Mouse (Mus musculus): Measurements from ENCODE around the gene Gfod2. TPM values are rescaled to one million over a fixed set of nuclear protein-coding genes. Genes with fewer than 3 reads are reported as not detected.

Gfod2 gene
- total and polyA plus RNA-seq, 2 experiments from 2014 or later = 53.1 to 53.8 TPM

DNA sequence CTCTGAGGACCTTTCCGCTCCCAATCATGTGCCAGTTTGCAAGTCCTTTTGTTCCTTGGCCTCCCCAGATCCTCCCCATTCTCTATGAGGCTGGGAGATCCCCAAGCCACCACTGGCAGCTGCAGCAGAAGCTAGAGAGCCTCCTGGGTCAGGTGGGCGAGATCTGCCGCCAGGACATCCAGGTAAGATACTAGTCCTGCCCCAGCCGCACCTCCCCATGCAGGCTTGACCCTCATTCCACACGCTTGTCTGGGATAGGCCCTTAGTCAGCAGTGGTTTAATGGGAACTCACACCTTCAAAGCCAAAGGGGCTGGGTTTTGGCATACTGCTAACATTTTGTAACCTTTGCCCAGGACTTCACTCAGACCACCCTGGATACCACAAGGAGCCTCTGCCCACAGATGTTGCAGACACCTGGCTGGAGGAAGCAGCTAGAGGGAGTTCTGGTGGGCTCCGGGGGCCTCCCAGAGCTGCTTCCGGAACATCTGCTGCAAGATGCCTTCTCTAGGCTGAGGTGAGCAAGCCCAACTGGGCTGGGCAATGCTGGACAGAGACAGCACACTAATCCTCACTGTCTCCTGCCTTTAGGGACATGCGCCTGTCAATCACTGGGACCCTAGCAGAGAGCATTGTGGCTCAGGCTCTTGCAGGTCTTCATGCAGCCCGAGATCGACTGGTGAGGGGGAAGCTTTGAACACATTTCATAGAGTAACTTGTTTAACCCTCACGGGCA, 65.8 kb downstream of the Gfod2 start:
- no peak overlapping the region for H3K27ac ChIP-seq
- no peak for TF ChIP-seq CTCF (IDR thresholded peaks at IDR 0.05; ENCODE audit: low read depth)
- H3K9me3 ChIP-seq (ENCODE audit: low read length) = no peaks in the 10 kb centered on the region
- DNase-seq (ENCODE audit: low spot score) = no peak
- ATAC-seq = no peak
- no peaks in the 10 kb centered on the region for H3K27me3 ChIP-seq (ENCODE audit: insufficient read depth, low read length)
- 96% methylated on average over 11 of the region's 11 CpGs for WGBS
- H3K4me1 ChIP-seq (ENCODE audit: insufficient read depth, low read length) = no peaks in the 10 kb centered on the region
- no peak overlapping the region for H3K4me2 ChIP-seq (ENCODE audit: low read depth, low read length)
- H3K9ac ChIP-seq (replicated peaks; ENCODE audit: low read length) = no peak overlapping the region
- H3K36me3 ChIP-seq (ENCODE audit: insufficient read depth, low read length) = peaks cover 9% of the 10 kb centered on the region; the same call in 1 of the 2 replicates
- no peak overlapping the region for H3K4me3 ChIP-seq (ENCODE audit: low read length)

DNA sequence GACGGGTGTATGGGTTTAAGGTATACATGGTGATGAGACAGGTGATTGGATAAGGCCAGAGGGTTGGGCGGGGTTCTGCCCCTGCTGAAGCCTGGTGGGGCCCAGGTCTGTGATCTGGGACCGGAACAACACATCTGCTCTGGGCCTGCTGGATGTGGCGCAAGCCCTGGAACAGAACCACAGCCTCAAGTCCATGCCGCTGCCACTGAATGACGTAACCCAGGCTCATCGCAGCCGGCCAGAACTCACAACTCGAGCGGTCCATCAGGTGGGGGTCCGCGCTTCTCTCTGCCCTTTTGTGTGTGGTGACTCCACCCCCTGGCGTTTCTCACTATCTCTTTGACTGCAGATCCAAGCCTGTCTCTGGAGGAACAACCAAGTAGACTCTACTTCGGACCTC, 67.5 kb downstream of the Gfod2 start:
- Histone ChIP-seq H3K9me3 (ENCODE audit: low read length) (no peaks in the 10 kb centered on the region), H3K27ac (no peak overlapping the region), H3K9ac (replicated peaks; ENCODE audit: low read length) (no peak overlapping the region), H3K4me1 (ENCODE audit: insufficient read depth, low read length) (no peaks in the 10 kb centered on the region), H3K36me3 (ENCODE audit: insufficient read depth, low read length) (no peaks in the 10 kb centered on the region), H3K27me3 (ENCODE audit: insufficient read depth, low read length) (no peaks in the 10 kb centered on the region), H3K4me3 (ENCODE audit: low read length) (no peak overlapping the region), H3K4me2 (ENCODE audit: low read depth, low read length) (no peak overlapping the region)
- no peak for ATAC-seq
- 89% methylated on average over 14 of the region's 14 CpGs for WGBS
- DNase-seq (ENCODE audit: low spot score) = no peak
- TF ChIP-seq CTCF (IDR thresholded peaks at IDR 0.05; ENCODE audit: low read depth) = no peak

DNA sequence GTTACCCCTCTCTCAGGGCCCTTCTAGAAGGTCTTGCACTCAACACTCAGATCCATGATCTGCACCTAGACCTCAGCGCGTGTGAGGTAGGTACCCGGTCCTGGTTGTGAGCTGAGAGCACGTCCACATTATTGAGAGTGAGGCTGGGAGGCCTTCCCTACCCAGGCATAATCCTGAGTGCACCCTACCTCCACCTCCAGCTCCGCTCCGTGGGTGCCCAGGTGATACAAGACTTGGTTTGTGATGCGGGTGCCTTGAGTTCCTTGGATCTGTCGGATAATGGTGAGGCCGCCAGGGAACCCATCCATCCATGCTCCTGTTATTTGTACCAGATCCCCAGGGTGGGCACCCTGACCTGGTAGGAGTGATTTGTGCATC, 68.5 kb downstream of the Gfod2 start:
- no peak overlapping the region for H3K9ac ChIP-seq (replicated peaks; ENCODE audit: low read length)
- H3K36me3 ChIP-seq (ENCODE audit: insufficient read depth, low read length) = no peaks in the 10 kb centered on the region
- H3K4me3 ChIP-seq (ENCODE audit: low read length) = no peak overlapping the region
- H3K4me1 ChIP-seq (ENCODE audit: insufficient read depth, low read length) = no peaks in the 10 kb centered on the region
- no peak for ATAC-seq
- H3K27me3 ChIP-seq (ENCODE audit: insufficient read depth, low read length) = no peaks in the 10 kb centered on the region
- no peak overlapping the region for H3K4me2 ChIP-seq (ENCODE audit: low read depth, low read length)
- H3K9me3 ChIP-seq (ENCODE audit: low read length) = no peaks in the 10 kb centered on the region
- WGBS = 94% methylated on average over 9 of the region's 9 CpGs
- no peak overlapping the region for H3K27ac ChIP-seq
- DNase-seq (ENCODE audit: low spot score) = no peak
- TF ChIP-seq CTCF (IDR thresholded peaks at IDR 0.05; ENCODE audit: low read depth) = no peak

DNA sequence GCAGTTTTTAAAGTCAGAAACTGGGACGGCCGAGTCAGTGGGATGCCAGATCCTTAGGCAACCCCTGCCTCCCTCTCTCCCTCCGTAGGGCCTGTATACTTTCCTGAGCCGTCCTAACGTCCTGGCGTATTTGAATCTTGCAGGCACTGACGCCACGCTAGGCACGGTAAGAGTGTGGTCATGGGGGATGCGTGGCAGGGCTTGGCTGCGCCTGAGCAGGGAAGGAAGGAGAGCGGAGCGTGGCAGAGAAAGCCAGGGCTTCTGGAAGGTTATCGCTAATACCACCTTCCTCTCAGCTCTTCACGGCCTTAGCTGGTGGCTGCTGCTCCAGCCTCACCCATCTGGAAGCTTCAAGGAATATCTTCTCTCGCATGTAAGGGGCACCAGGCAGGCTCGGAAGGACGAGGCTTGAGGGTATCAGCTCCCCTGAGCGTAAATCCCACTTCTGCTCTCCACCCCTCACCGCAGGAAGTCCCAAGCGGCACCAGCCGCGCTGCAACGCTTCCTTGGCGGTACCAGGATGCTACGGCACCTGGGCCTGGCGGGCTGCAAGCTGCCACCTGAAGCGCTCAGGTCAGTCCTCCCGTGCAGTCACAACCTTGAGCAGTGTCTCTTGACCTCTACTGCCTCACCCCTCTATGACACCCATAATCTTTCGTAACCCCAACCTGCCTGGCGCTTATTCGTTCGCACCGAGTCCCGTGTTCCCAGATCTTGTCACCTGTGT, 69.0 kb downstream of the Gfod2 start:
- no peak for DNase-seq (ENCODE audit: low spot score)
- Histone ChIP-seq H3K4me3 (ENCODE audit: low read length) (no peak overlapping the region), H3K27me3 (ENCODE audit: insufficient read depth, low read length) (no peaks in the 10 kb centered on the region), H3K9me3 (ENCODE audit: low read length) (no peaks in the 10 kb centered on the region), H3K36me3 (ENCODE audit: insufficient read depth, low read length) (peaks cover 1% of the 10 kb centered on the region; the same call in 1 of the 2 replicates), H3K4me2 (ENCODE audit: low read depth, low read length) (no peak overlapping the region), H3K9ac (replicated peaks; ENCODE audit: low read length) (no peak overlapping the region), H3K27ac (no peak overlapping the region), H3K4me1 (ENCODE audit: insufficient read depth, low read length) (no peaks in the 10 kb centered on the region)
- 65% methylated on average over 34 of the region's 35 CpGs for WGBS
- no peak for ATAC-seq
- no peak for TF ChIP-seq CTCF (IDR thresholded peaks at IDR 0.05; ENCODE audit: low read depth)

DNA sequence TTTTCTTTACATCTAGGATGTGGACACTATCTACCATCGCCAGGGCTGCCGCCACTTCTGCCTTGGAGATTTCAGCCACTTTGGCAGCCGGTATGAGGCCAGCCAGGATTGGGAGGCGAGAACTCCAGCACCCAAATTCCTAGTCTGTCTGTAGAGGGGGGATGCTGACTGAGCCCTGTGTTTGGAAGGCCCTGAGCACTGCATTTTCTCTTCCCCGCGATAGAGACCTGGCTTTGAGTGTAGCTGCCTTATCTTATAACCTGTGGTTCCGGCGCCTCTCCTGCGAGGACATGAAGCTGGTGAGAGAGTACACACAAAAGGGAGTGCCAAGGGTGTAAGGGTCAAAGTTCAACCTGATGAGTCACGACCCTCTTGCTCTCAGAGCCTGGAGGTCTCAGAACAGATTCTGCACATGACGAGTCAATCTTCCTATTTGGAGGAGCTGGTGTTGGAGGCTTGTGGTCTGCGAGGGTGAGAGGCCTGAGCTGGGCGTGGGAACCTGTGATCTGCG, 70.2 kb downstream of the Gfod2 start:
- peaks cover 13% of the 10 kb centered on the region; the same call in 1 of the 2 replicates for H3K36me3 ChIP-seq (ENCODE audit: insufficient read depth, low read length)
- no peak for TF ChIP-seq CTCF (IDR thresholded peaks at IDR 0.05; ENCODE audit: low read depth)
- H3K4me1 ChIP-seq (ENCODE audit: insufficient read depth, low read length) = no peaks in the 10 kb centered on the region
- H3K4me3 ChIP-seq (ENCODE audit: low read length) = no peak overlapping the region
- H3K4me2 ChIP-seq (ENCODE audit: low read depth, low read length) = no peak overlapping the region
- no peak overlapping the region for H3K27ac ChIP-seq
- DNase-seq (ENCODE audit: low spot score) = no peak
- no peak overlapping the region for H3K9ac ChIP-seq (replicated peaks; ENCODE audit: low read length)
- no peak for ATAC-seq
- H3K27me3 ChIP-seq (ENCODE audit: insufficient read depth, low read length) = no peaks in the 10 kb centered on the region
- H3K9me3 ChIP-seq (ENCODE audit: low read length) = no peaks in the 10 kb centered on the region
- 74% methylated on average over 14 of the region's 14 CpGs for WGBS

DNA sequence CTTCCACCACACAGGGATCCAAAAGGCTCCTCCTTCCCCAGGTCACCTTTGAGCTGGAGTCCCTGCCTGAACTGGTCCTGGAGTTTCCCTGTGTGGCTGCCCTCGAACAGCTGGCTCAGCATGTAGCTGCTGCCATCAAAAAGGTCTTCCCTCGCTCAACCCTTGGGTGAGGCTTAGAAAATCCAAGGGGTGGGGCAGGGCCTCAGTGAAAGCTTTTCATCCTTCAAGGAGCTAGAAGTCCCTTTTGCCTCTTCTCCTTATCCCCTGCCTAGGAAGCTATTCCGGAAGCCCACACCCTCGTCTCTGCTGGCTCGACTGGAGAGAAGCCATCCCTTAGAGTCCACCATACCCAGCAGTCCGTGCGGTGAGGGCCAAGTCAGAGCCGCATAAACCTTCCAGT, 71.0 kb downstream of the Gfod2 start:
- WGBS = 63% methylated on average over 8 of the region's 8 CpGs
- H3K9ac ChIP-seq (replicated peaks; ENCODE audit: low read length) = no peak overlapping the region
- peaks cover 20% of the 10 kb centered on the region for H3K36me3 ChIP-seq (ENCODE audit: insufficient read depth, low read length)
- no peak overlapping the region for H3K27ac ChIP-seq
- no peak overlapping the region for H3K4me3 ChIP-seq (ENCODE audit: low read length)
- no peaks in the 10 kb centered on the region for H3K27me3 ChIP-seq (ENCODE audit: insufficient read depth, low read length)
- no peak for DNase-seq (ENCODE audit: low spot score)
- H3K4me1 ChIP-seq (ENCODE audit: insufficient read depth, low read length) = no peaks in the 10 kb centered on the region
- H3K9me3 ChIP-seq (ENCODE audit: low read length) = no peaks in the 10 kb centered on the region
- TF ChIP-seq CTCF (IDR thresholded peaks at IDR 0.05; ENCODE audit: low read depth) = no peak
- no peak for ATAC-seq
- no peak overlapping the region for H3K4me2 ChIP-seq (ENCODE audit: low read depth, low read length)

DNA sequence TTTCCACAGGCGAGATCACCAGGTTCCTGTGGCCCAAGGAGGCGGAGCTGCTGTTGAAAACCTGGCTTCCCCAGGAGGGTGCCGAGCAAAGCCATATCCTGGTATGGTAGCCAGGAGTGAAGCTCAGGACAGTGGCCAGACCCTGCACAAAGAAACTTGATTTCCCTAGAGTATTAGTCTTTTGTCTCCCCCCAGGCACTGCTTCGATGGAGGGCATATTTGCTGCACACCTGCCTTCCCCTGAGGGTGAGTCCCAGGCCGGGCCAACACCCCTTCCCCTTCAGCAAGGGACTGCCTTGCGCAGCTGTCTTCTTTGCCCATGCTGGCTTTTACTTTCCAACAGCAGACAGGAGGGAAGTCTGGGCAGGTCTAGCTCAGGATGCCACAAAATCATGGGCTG, 71.9 kb downstream of the Gfod2 start:
- no peak for ATAC-seq
- Histone ChIP-seq H3K27me3 (ENCODE audit: insufficient read depth, low read length) (no peaks in the 10 kb centered on the region), H3K9ac (replicated peaks; ENCODE audit: low read length) (no peak overlapping the region), H3K27ac (no peak overlapping the region), H3K36me3 (ENCODE audit: insufficient read depth, low read length) (peaks cover 23% of the 10 kb centered on the region), H3K4me3 (ENCODE audit: low read length) (no peak overlapping the region), H3K4me2 (ENCODE audit: low read depth, low read length) (no peak overlapping the region), H3K4me1 (ENCODE audit: insufficient read depth, low read length) (no peaks in the 10 kb centered on the region), H3K9me3 (ENCODE audit: low read length) (no peaks in the 10 kb centered on the region)
- no peak for TF ChIP-seq CTCF (IDR thresholded peaks at IDR 0.05; ENCODE audit: low read depth)
- 58% methylated on average over 6 of the region's 6 CpGs for WGBS
- DNase-seq (ENCODE audit: low spot score) = no peak

All from hindbrain, postnatal 0 days (tissue).